Mouse (Mus musculus): ENCODE measurements around the gene Adgre5. TPM values are rescaled to one million over a fixed set of nuclear protein-coding genes. Genes with fewer than 3 reads are reported as not detected.
A peak's percentile ranks its signal among the peaks of the same experiment; 100 is the strongest.

The Adgre5 gene
- total and polyA plus RNA-seq, 3 experiments, result 0.54 to 23.6 (median 3.7) TPM

- no peak for TF ChIP-seq KAT2A (IDR thresholded peaks at IDR 0.05; ENCODE audit: insufficient replicate concordance, low read length)
- peak; percentile 86 for TF ChIP-seq MXI1 (IDR thresholded peaks at IDR 0.05; ENCODE audit: low read depth, low read length)
- peak; percentile 97 for TF ChIP-seq TCF12 (IDR thresholded peaks at IDR 0.05; ENCODE audit: low read depth, low read length)
- no peak; the same call in 1 of the 2 replicates for TF ChIP-seq MAZ (IDR thresholded peaks at IDR 0.05; ENCODE audit: low read depth, low read length)
- TF ChIP-seq ZC3H11A (IDR thresholded peaks at IDR 0.05; ENCODE audit: low read depth, low read length), result no peak
Measured at GRCm38 (mm10) chr8:83747661-83748346, 6.7 kb upstream of the Adgre5 start (continued).

- Histone ChIP-seq H3K4me1 (ENCODE audit: control insufficient read depth in 1 of 2, insufficient read depth in 2 of 2) (peaks cover 4 to 63% of the 10 kb centered on the region in 2 experiments; a peak in 3 of 4 replicates), H3K9ac (ENCODE audit: insufficient read depth, low read depth) (no peak overlapping the region), H3K9me3 (replicated peaks; ENCODE audit: low read length) (peaks cover 10% of the 10 kb centered on the region), H3K36me3 (replicated peaks in 1 of 2; ENCODE audit: control insufficient read depth in 1 of 2, insufficient read depth in 1 of 2, low read length in 1 of 2) (no peaks in the 10 kb centered on the region), H3K27ac (ENCODE audit: insufficient read depth, low read depth) (no peak overlapping the region), H3K27me3 (replicated peaks) (no peaks in the 10 kb centered on the region), H3K4me3 (replicated peaks in 1 of 3; ENCODE audit: low read depth in 2 of 3, low read length in 2 of 3, poor library complexity in 1 of 3) (no peak overlapping the region), H3K79me2 (replicated peaks; ENCODE audit: control insufficient read depth, extremely low read depth, insufficient read depth, poor library complexity, severe bottlenecking) (0 out of 2 replicates have a peak, but pooled peaks cover 4% of the 10 kb centered on the region), H3K4me2 (ENCODE audit: insufficient read depth, low read depth, poor library complexity, severe bottlenecking) (no peak overlapping the region)
- dilution Hi-C loops (cut with MboI; ENCODE audit: extremely low pct_ligation_motif_present, extremely low pct_unique_long_range_greater_than_20kb, low sequenced_read_pairs), result no loop called here
- no peak for TF ChIP-seq ZKSCAN1 (IDR thresholded peaks at IDR 0.05; ENCODE audit: borderline replicate concordance, low read depth, low read length)
- no peak for TF ChIP-seq MAZ (IDR thresholded peaks at IDR 0.05; ENCODE audit: low read depth, low read length)
- no peak for TF ChIP-seq JUND (conservative IDR thresholded peaks at IDR 0.05; ENCODE audit: low read depth, low read length)
- no peak for TF ChIP-seq E2F4 (IDR thresholded peaks at IDR 0.05; ENCODE audit: insufficient replicate concordance, low read depth, low read length)
- TF ChIP-seq TCF12 (IDR thresholded peaks at IDR 0.05; ENCODE audit: low read depth, low read length), result no peak
- TF ChIP-seq ZMIZ1 (IDR thresholded peaks at IDR 0.05; ENCODE audit: low read depth, low read length), result no peak
- no peak for TF ChIP-seq CTCF (conservative IDR thresholded peaks at IDR 0.05 in 1 of 2, IDR thresholded peaks at IDR 0.05 in 1 of 2; ENCODE audit: low read depth in 2 of 2, low read length in 2 of 2)
- no peak for TF ChIP-seq SMC3 (IDR thresholded peaks at IDR 0.05; ENCODE audit: low read depth, low read length)
- no peak for TF ChIP-seq KAT2A (IDR thresholded peaks at IDR 0.05; ENCODE audit: insufficient replicate concordance, low read length)
- TF ChIP-seq IRF4 (IDR thresholded peaks at IDR 0.05; ENCODE audit: low read depth, low read length), result no peak
- in situ Hi-C loops (cut with MboI; ENCODE audit: low pct_ligation_motif_present, low pct_unique_long_range_greater_than_20kb, low sequenced_read_pairs), result no loop called here
- no peak for DNase-seq (ENCODE audit: extremely low read depth)
Measured at GRCm38 (mm10) chr8:83744070-83744469, 2.9 kb upstream of the Adgre5 start.

DNA sequence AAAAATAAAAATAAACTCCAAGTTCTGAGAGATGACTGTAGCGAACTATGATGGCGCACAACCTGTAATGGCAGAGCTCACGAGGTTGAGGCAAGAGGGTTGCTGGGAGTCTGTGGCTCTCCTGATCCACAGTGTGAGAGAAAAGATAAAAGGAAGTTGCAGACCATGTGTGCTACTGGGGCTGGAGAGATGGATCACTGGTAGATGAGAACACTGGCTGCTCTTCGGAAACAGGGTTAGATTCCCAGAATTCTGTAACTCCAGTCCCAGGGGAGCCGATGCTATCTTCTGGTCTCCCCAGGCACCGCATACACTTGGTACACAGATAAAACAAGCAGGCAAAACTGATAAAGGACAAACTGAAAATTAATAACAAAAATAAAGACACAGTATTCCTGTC, 1.8 kb upstream of the Adgre5 start:
- H3K36me3 ChIP-seq (replicated peaks in 1 of 2; ENCODE audit: control insufficient read depth in 1 of 2, insufficient read depth in 1 of 2, low read length in 1 of 2), result no peaks in the 10 kb centered on the region
- no peak for DNase-seq (ENCODE audit: extremely low read depth)
- H3K4me2 ChIP-seq (ENCODE audit: insufficient read depth, low read depth, poor library complexity, severe bottlenecking), result no peak overlapping the region
- H3K9me3 ChIP-seq (replicated peaks; ENCODE audit: low read length), result peaks cover 10% of the 10 kb centered on the region
- H3K4me1 ChIP-seq (ENCODE audit: control insufficient read depth in 1 of 2, insufficient read depth in 2 of 2), result peaks cover 8 to 67% of the 10 kb centered on the region in 2 experiments; a peak in 3 of 4 replicates
- no peak overlapping the region for H3K4me3 ChIP-seq (replicated peaks in 1 of 3; ENCODE audit: low read depth in 2 of 3, low read length in 2 of 3, poor library complexity in 1 of 3)
- 0 out of 2 replicates have a peak, but pooled peaks cover 5% of the 10 kb centered on the region for H3K79me2 ChIP-seq (replicated peaks; ENCODE audit: control insufficient read depth, extremely low read depth, insufficient read depth, poor library complexity, severe bottlenecking)
- TF ChIP-seq NRF1 (IDR thresholded peaks at IDR 0.05; ENCODE audit: low read depth, low read length) (no peak), ZC3H11A (IDR thresholded peaks at IDR 0.05; ENCODE audit: low read depth, low read length) (no peak), ZMIZ1 (IDR thresholded peaks at IDR 0.05; ENCODE audit: low read depth, low read length) (no peak), CTCF (conservative IDR thresholded peaks at IDR 0.05 in 1 of 2, IDR thresholded peaks at IDR 0.05 in 1 of 2; ENCODE audit: low read depth in 2 of 2, low read length in 2 of 2) (no peak), MAFK (IDR thresholded peaks at IDR 0.05; ENCODE audit: insufficient replicate concordance, low read length) (no peak), SMC3 (IDR thresholded peaks at IDR 0.05; ENCODE audit: low read depth, low read length) (no peak), JUN (IDR thresholded peaks at IDR 0.05; ENCODE audit: insufficient read depth, low read depth, low read length) (no peak), ETS1 (conservative IDR thresholded peaks at IDR 0.05; ENCODE audit: low read depth, low read length) (no peak), TBP (conservative IDR thresholded peaks at IDR 0.05; ENCODE audit: low read depth, low read length) (no peak), USF1 (IDR thresholded peaks at IDR 0.05; ENCODE audit: low read depth, low read length) (no peak), MYC (IDR thresholded peaks at IDR 0.05; ENCODE audit: low read depth, low read length) (no peak), MAX (IDR thresholded peaks at IDR 0.05; ENCODE audit: low read length) (no peak), E2F4 (IDR thresholded peaks at IDR 0.05; ENCODE audit: insufficient replicate concordance, low read depth, low read length) (no peak), CHD2 (IDR thresholded peaks at IDR 0.05; ENCODE audit: low read length) (no peak), POLR2A (IDR thresholded peaks at IDR 0.05; ENCODE audit: low read depth, low read length) (no peak), MAZ (IDR thresholded peaks at IDR 0.05; ENCODE audit: low read depth, low read length) (no peak), PAX5 (IDR thresholded peaks at IDR 0.05; ENCODE audit: low read length) (no peak), RCOR1 (conservative IDR thresholded peaks at IDR 0.05; ENCODE audit: low read depth, low read length) (no peak)
- H3K27me3 ChIP-seq (replicated peaks), result no peaks in the 10 kb centered on the region
- in situ Hi-C loops (cut with MboI; ENCODE audit: low pct_ligation_motif_present, low pct_unique_long_range_greater_than_20kb, low sequenced_read_pairs), result no loop called here
- no peak overlapping the region for H3K27ac ChIP-seq (ENCODE audit: insufficient read depth, low read depth)
- dilution Hi-C loops (cut with MboI; ENCODE audit: extremely low pct_ligation_motif_present, extremely low pct_unique_long_range_greater_than_20kb, low sequenced_read_pairs), result no loop called here
- H3K9ac ChIP-seq (ENCODE audit: insufficient read depth, low read depth), result no peak overlapping the region
